Mouse (Mus musculus): ENCODE results near the gene Arid1b.

The Arid1b gene

GRCm38 (mm10) chr17:5298891-5299559, 304.9 kb downstream of the Arid1b start:
- no peak for DNase-seq (ENCODE audit: extremely low spot score, low read depth, low spot score)

- no peak for DNase-seq (ENCODE audit: extremely low spot score, low read depth, low spot score)
Measured at GRCm38 (mm10) chr17:5302971-5303746, 309.0 kb downstream of the Arid1b start.

- DNase-seq (ENCODE audit: extremely low spot score, low read depth, low spot score), result no peak
Measured at GRCm38 (mm10) chr17:5305783-5306477, 311.8 kb downstream of the Arid1b start.

- DNase-seq (ENCODE audit: extremely low spot score, low read depth, low spot score), result no peak
Measured at GRCm38 (mm10) chr17:5309930-5310329, 315.8 kb downstream of the Arid1b start.

GRCm38 (mm10) chr17:5310425-5310888, 316.3 kb downstream of the Arid1b start:
- DNase-seq (ENCODE audit: extremely low spot score, low read depth, low spot score), result no peak

- DNase-seq (ENCODE audit: extremely low spot score, low read depth, low spot score), result no peak
Measured at GRCm38 (mm10) chr17:5311062-5311461, 316.9 kb downstream of the Arid1b start.

GRCm38 (mm10) chr17:5312307-5312706, 318.2 kb downstream of the Arid1b start:
- DNase-seq (ENCODE audit: extremely low spot score, low read depth, low spot score), result no peak

GRCm38 (mm10) chr17:5314735-5315134, 320.6 kb downstream of the Arid1b start:
- DNase-seq (ENCODE audit: extremely low spot score, low read depth, low spot score), result no peak

- no peak for DNase-seq (ENCODE audit: extremely low spot score, low read depth, low spot score)
Measured at GRCm38 (mm10) chr17:5316489-5316888, 322.4 kb downstream of the Arid1b start.

- DNase-seq (ENCODE audit: extremely low spot score, low read depth, low spot score), result no peak
Measured at GRCm38 (mm10) chr17:5321589-5322225, 327.6 kb downstream of the Arid1b start.

GRCm38 (mm10) chr17:5322594-5322993, 328.5 kb downstream of the Arid1b start:
- DNase-seq (ENCODE audit: extremely low spot score, low read depth, low spot score), result no peak

- no peak for DNase-seq (ENCODE audit: extremely low spot score, low read depth, low spot score)
Measured at GRCm38 (mm10) chr17:5323746-5324145, 329.6 kb downstream of the Arid1b start.

- peak; percentile 20 for DNase-seq (ENCODE audit: extremely low spot score, low read depth, low spot score)
Measured at GRCm38 (mm10) chr17:5324236-5324876, 330.2 kb downstream of the Arid1b start.

- DNase-seq (ENCODE audit: extremely low spot score, low read depth, low spot score), result no peak
Measured at GRCm38 (mm10) chr17:5326689-5327088, 332.6 kb downstream of the Arid1b start.

GRCm38 (mm10) chr17:5327480-5328180, 333.5 kb downstream of the Arid1b start:
- DNase-seq (ENCODE audit: extremely low spot score, low read depth, low spot score), result no peak

GRCm38 (mm10) chr17:5329478-5329877, 335.3 kb downstream of the Arid1b start:
- DNase-seq (ENCODE audit: extremely low spot score, low read depth, low spot score), result no peak

- DNase-seq (ENCODE audit: extremely low spot score, low read depth, low spot score), result no peak
Measured at GRCm38 (mm10) chr17:5330063-5330462, 335.9 kb downstream of the Arid1b start.

GRCm38 (mm10) chr17:5330644-5331043, 336.5 kb downstream of the Arid1b start:
- no peak for DNase-seq (ENCODE audit: extremely low spot score, low read depth, low spot score)

GRCm38 (mm10) chr17:5331387-5331786, 337.3 kb downstream of the Arid1b start:
- no peak for DNase-seq (ENCODE audit: extremely low spot score, low read depth, low spot score)

- no peak for DNase-seq (ENCODE audit: extremely low spot score, low read depth, low spot score)
Measured at GRCm38 (mm10) chr17:5334567-5334966, 340.4 kb downstream of the Arid1b start.

All from hindlimb bud, embryonic 11.5 days (tissue).